Mouse (Mus musculus) neural tube, embryonic 11.5 days (tissue): ENCODE data around the gene Akap17b. TPM values are rescaled to one million over a fixed set of nuclear protein-coding genes. Genes with fewer than 3 reads are reported as not detected.

Experiments used
- ATAC-seq: fragments of 200-750 bp; cut with Nextera tagmentation; 2 replicates; pipeline ENCODE4 v1.8.0; 2017; ENCODE audit warnings: moderate number of reproducible peaks, mild to moderate bottlenecking, moderate TSS enrichment, moderate library complexity; ENCODE audit not compliant: insufficient read depth, low FRiP score, low TSS enrichment
- DNase-seq: peaks from one replicate; pipeline ENCODE4 v3.0.0-alpha.2; 2015; ENCODE audit warnings: low spot score
- H3K27ac ChIP-seq: fragments of 300-500 bp; sonication (generic); 2 replicates; pipeline ENCODE4 v1.5.1; 2014; ENCODE audit warnings: low read depth, mild to moderate bottlenecking, low read length
- H3K27me3 ChIP-seq: fragments of 300-500 bp; sonication (generic); 2 replicates; pipeline ENCODE4 v1.6.1; 2014; ENCODE audit warnings: mild to moderate bottlenecking, low read length, mixed read lengths; ENCODE audit not compliant: control insufficient read depth, insufficient read depth
- H3K36me3 ChIP-seq: fragments of 300-500 bp; sonication (generic); 2 replicates; pipeline ENCODE4 v1.6.1; 2014; ENCODE audit warnings: mild to moderate bottlenecking, low read length, moderate library complexity, mixed read lengths; ENCODE audit not compliant: control insufficient read depth, insufficient read depth
- H3K4me1 ChIP-seq: fragments of 300-500 bp; sonication (generic); 2 replicates; pipeline ENCODE4 v1.6.1; 2014; ENCODE audit warnings: low read length, mixed read lengths; ENCODE audit not compliant: control insufficient read depth, insufficient read depth
- H3K4me2 ChIP-seq: fragments of 300-500 bp; sonication (generic); 2 replicates; pipeline ENCODE4 v1.6.1; 2014; ENCODE audit warnings: low read depth, mild to moderate bottlenecking, moderate library complexity
- H3K4me3 ChIP-seq: fragments of 300-500 bp; sonication (generic); 2 replicates; pipeline ENCODE4 v1.5.1; 2014; ENCODE audit warnings: low read depth, low read length
- H3K9ac ChIP-seq: fragments of 300-500 bp; sonication (generic); 2 replicates; pipeline ENCODE4 v1.6.1; 2014; ENCODE audit warnings: mild to moderate bottlenecking, low read length
- H3K9me3 ChIP-seq: fragments of 300-500 bp; sonication (generic); 2 replicates; pipeline ENCODE4 v1.6.1; 2016; ENCODE audit warnings: low read length; ENCODE audit not compliant: control insufficient read depth
- WGBS: fragments of 180-500 bp; shearing (Covaris S2); extraction: QIAGEN DNeasy Blood & Tissue Kit; methylation state at CpG from one replicate; pipeline ENCODE4 v1.1.7; 2014; 5-methylcytosine and 5-hydroxymethylcytosine counted together
- polyA plus RNA-seq: library from polyadenylated mRNA; unstranded; fragments of >200 nt; fragmentation: Nextera tagmentation; extraction: Ambion mirVana; gene quantifications from 2 replicates; pipeline ENCODE4 v1.2.1, GENCODE M21; 2014

The Akap17b gene
- polyA plus RNA-seq, 1 experiment from 2014 or later: 4.3 TPM

- ATAC-seq (no peak), DNase-seq (no peak)
- H3K36me3 ChIP-seq: no peaks in the 10 kb centered on the region
- no peak overlapping the region for H3K4me2 ChIP-seq
- H3K4me3 ChIP-seq: no peak overlapping the region
- H3K27me3 ChIP-seq: no peaks in the 10 kb centered on the region
- WGBS: 88% methylated on average over 4 of the region's 4 CpGs
- H3K27ac ChIP-seq: no peak overlapping the region
- no peak overlapping the region for H3K9ac ChIP-seq
- no peaks in the 10 kb centered on the region for H3K4me1 ChIP-seq
- no peaks in the 10 kb centered on the region for H3K9me3 ChIP-seq
Observed at GRCm38 (mm10) chrX:36560170-36560569, 85.0 kb downstream of the Akap17b start.

Other genes with a start within 250 kb of the Akap17b start
- gene Gm6268, start 244.1 kb downstream of the Akap17b start, polyA plus RNA-seq: not detected in 2 replicates
- not detected in 2 replicates for gene Gm14569, start 153.6 kb downstream of the Akap17b start, polyA plus RNA-seq
- 370 and 372 TPM in 2 replicates for gene Pgrmc1, start 47.2 kb downstream of the Akap17b start, polyA plus RNA-seq
- gene Slc25a43, start 98.3 kb upstream of the Akap17b start, polyA plus RNA-seq: 0.78 and 1.4 TPM in 2 replicates
- 804 and 829 TPM in 2 replicates for gene Slc25a5, start 150.3 kb upstream of the Akap17b start, polyA plus RNA-seq
- 128 and 138 TPM in 2 replicates for gene Ube2a, start 228.5 kb upstream of the Akap17b start, polyA plus RNA-seq
- gene C330007P06Rik, start 228.7 kb upstream of the Akap17b start, polyA plus RNA-seq: 37.4 and 39.3 TPM in 2 replicates